Mouse (Mus musculus) hindbrain, embryonic 14.5 days (tissue): ENCODE measurements around the gene Ifna14. TPM values are rescaled to one million over a fixed set of nuclear protein-coding genes. Genes with fewer than 3 reads are reported as not detected.
"Not testable (repeated sequence)": the region's sequence is repeated elsewhere in the genome, so short reads cannot be mapped to it uniquely, and the experiment has no call there.

ENCODE experiments used
- ATAC-seq: fragments of 200-750 bp; cut with Nextera tagmentation; 2 replicates; pipeline ENCODE4 v1.8.0; 2017; ENCODE audit warnings: moderate number of reproducible peaks, mild to moderate bottlenecking, moderate TSS enrichment, moderate library complexity; ENCODE audit not compliant: low FRiP score
- DNase-seq: peaks from one replicate; pipeline ENCODE4 v3.0.0-alpha.2; 2015; ENCODE audit warnings: low spot score
- H3K27ac ChIP-seq: fragments of 300-500 bp; sonication (generic); 2 replicates; pipeline ENCODE4 v1.5.1; 2014; ENCODE audit warnings: mild to moderate bottlenecking, moderate library complexity
- H3K27me3 ChIP-seq: fragments of 300-500 bp; sonication (generic); 2 replicates; pipeline ENCODE4 v1.6.1; 2014; ENCODE audit warnings: mild to moderate bottlenecking, low read length, mixed read lengths; ENCODE audit not compliant: control insufficient read depth, insufficient read depth
- H3K36me3 ChIP-seq: fragments of 300-500 bp; sonication (generic); replicated peaks from 2 replicates; pipeline ENCODE4 v1.6.1; 2014; ENCODE audit not compliant: control insufficient read depth, insufficient read depth
- H3K4me1 ChIP-seq: fragments of 300-500 bp; sonication (generic); replicated peaks from 2 replicates; pipeline ENCODE4 v1.6.1; 2014; ENCODE audit warnings: antibody characterized with exemption, low read length, mixed read lengths; ENCODE audit not compliant: control insufficient read depth, insufficient read depth
- H3K4me2 ChIP-seq: fragments of 300-500 bp; sonication (generic); replicated peaks from 2 replicates; pipeline ENCODE4 v1.6.1; 2014; ENCODE audit warnings: mild to moderate bottlenecking, moderate library complexity
- H3K4me3 ChIP-seq: fragments of 300-500 bp; sonication (generic); replicated peaks from 2 replicates; pipeline ENCODE4 v1.5.1; 2014; ENCODE audit warnings: mild to moderate bottlenecking, low read length
- H3K9ac ChIP-seq: fragments of 300-500 bp; sonication (generic); 2 replicates; pipeline ENCODE4 v1.6.1; 2014
- H3K9me3 ChIP-seq: fragments of 300-500 bp; sonication (generic); 2 replicates; pipeline ENCODE4 v1.6.1; 2016; ENCODE audit warnings: low read length; ENCODE audit not compliant: control insufficient read depth
- WGBS: fragments of 180-500 bp; shearing (Covaris S2); extraction: QIAGEN DNeasy Blood & Tissue Kit; methylation state at CpG from one replicate; pipeline ENCODE4 v1.1.7; 2014; 5-methylcytosine and 5-hydroxymethylcytosine counted together
- polyA plus RNA-seq: library from polyadenylated mRNA; unstranded; fragments of >200 nt; fragmentation: Nextera tagmentation; extraction: Ambion mirVana; gene quantifications from 2 replicates; pipeline ENCODE4 v1.2.1, GENCODE M21; 2014

Gene Ifna14
- polyA plus RNA-seq: not detected in 2 replicates

DNA sequence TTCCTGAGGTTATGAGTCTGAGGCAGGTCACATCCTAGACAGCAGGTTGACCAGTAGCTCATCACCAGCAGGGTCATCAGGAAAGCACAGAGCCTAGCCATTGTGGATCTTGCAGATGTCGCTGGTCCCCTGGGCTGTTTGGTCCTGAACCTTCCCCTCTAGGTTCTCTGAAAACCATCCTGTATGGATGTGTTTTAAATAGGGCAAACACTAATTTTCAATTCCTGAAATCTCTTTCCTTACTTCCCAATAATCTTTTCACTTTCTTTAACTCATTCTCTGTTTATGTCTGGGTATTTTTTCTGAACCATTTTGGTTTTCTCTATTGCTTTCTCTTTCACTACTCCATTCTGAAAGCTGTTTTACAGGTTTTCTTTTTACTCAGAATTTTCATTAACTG, at the start of gene Ifna14:
Gene Ifna14 (minus strand): TSS at position 101 of the 400 bp plus-strand sequence.
- 50% methylated on average over 1 of the region's 1 CpGs for WGBS

DNA sequence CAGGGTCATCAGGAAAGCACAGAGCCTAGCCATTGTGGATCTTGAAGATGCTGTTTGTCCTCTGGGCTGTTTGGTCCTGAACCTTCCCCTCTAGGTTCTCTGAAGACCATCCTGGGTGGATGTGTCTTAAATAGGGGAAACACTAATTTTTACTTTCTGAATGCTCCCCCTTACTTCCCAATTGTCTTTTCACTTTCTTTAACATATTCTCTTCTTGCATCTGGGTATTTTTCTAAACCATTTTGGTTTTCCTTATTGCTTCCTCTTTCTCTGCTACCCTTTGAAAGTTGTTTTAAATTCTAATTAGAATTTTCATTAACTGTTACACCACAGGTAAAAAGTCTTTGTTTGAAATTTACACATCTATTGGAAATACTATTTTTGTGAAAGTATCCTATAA, 31.7 kb upstream of the Ifna14 start, which contains the start of gene Ifna12:
Gene Ifna12 (minus strand): TSS at position 101 of the 400 bp plus-strand sequence.
- no peaks in the 10 kb centered on the region for H3K36me3 ChIP-seq
- no peak within 1 kb of the TSS for H3K4me2 ChIP-seq
- no peaks in the 10 kb centered on the region for H3K27me3 ChIP-seq
- H3K9ac ChIP-seq: no peak within 1 kb of the TSS
- no peak within 1 kb of the TSS for H3K27ac ChIP-seq
- H3K9me3 ChIP-seq: no peaks in the 10 kb centered on the region
- ATAC-seq: no peak
- no peak for DNase-seq
- H3K4me1 ChIP-seq: no peaks in the 10 kb centered on the region
- no peak within 1 kb of the TSS for H3K4me3 ChIP-seq

More for the DNA sequence above, at the start of gene Ifna14:
- Histone ChIP-seq H3K4me3 (no peak within 1 kb of the TSS), H3K9me3 (no peaks in the 10 kb centered on the region), H3K4me1 (no peaks in the 10 kb centered on the region), H3K27me3 (no peaks in the 10 kb centered on the region), H3K27ac (no peak within 1 kb of the TSS), H3K36me3 (no peaks in the 10 kb centered on the region), H3K9ac (no peak within 1 kb of the TSS), H3K4me2 (no peak within 1 kb of the TSS)
- ATAC-seq: no peak
- DNase-seq: no peak

DNA sequence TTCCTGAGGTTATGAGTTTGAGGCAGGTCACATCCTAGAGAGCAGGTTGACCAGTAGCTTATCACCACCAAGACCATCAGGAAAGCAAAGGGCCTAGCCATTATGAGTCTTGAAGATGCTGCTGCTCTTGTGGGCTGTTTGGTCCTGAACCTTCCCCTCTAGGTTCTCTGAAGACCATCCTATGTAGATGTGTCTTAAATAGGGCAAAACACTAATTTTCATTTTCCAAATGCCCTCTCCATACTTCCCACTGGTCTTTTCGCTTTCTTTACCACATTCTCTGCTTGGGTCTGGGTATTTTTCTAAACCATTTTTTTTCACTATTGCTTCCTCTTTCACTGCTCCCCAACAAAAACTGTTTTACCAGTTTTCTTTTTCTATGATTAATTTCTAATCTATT, 20.7 kb upstream of the Ifna14 start, which contains the start of gene Ifna9:
Gene Ifna9 (minus strand): TSS at position 101 of the 400 bp plus-strand sequence.
- no peak within 1 kb of the TSS for H3K9ac ChIP-seq
- ATAC-seq: no peak
- H3K9me3 ChIP-seq: no peaks in the 10 kb centered on the region
- no peaks in the 10 kb centered on the region for H3K4me1 ChIP-seq
- no peak within 1 kb of the TSS for H3K27ac ChIP-seq
- DNase-seq: no peak
- no peaks in the 10 kb centered on the region for H3K27me3 ChIP-seq
- 75% methylated on average over 1 of the region's 1 CpGs for WGBS
- no peaks in the 10 kb centered on the region for H3K36me3 ChIP-seq
- no peak within 1 kb of the TSS for H3K4me3 ChIP-seq
- H3K4me2 ChIP-seq: no peak within 1 kb of the TSS

DNA sequence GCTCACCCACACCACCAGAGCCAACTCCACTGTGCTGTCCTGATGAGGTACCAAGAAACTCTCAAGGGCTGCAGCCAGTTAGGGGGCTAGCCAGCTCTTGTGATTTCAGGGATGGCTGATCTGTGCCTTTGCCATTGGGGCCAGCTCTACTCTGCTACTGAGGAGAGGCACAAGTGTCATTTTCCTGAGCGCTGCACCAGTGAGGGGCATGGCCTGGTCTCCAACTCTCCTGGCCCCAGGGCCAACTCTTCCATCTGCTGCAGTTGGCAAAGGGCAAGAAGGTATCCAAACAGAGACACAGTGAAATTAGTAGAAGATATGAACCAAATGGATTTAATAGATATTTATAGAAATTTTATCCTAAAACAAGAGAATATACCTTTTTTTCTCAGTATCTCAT, 9.8 kb downstream of the Ifna14 start:
- Histone ChIP-seq H3K9ac (no peak overlapping the region), H3K9me3 (no peaks in the 10 kb centered on the region), H3K27ac (no peak overlapping the region), H3K4me1 (no peaks in the 10 kb centered on the region), H3K27me3 (no peaks in the 10 kb centered on the region), H3K36me3 (no peaks in the 10 kb centered on the region), H3K4me2 (no peak overlapping the region), H3K4me3 (no peak overlapping the region)
- DNase-seq (no peak), ATAC-seq (no peak)
- WGBS: 100% methylated on average over 1 of the region's 1 CpGs

DNA sequence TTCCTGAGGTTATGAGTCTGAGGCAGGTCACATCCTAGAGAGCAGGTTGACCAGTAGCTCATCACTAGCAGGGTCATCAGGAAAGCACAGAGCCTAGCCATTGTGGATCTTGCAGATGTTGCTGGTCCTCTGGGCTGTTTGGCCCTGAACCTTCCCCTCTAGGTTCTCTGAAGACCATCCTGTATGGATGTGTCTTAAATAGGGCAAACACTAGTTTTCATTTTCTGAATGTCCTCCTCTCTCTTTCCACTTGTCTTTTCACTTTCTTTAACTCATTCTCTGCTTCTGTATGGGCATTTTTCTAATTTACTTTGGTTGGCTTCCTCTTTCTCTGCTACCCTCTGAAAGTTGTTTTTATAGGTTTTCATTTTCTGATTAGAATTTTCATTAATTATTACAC, 13.5 kb downstream of the Ifna14 start, which contains the start of gene Ifna15:
Gene Ifna15 (minus strand): TSS at position 101 of the 400 bp plus-strand sequence.
- H3K9me3 ChIP-seq, H3K4me1 ChIP-seq, H3K27ac ChIP-seq, H3K4me3 ChIP-seq, H3K4me2 ChIP-seq, H3K27me3 ChIP-seq, ATAC-seq, DNase-seq, H3K9ac ChIP-seq, H3K36me3 ChIP-seq: not testable (repeated sequence)

DNA sequence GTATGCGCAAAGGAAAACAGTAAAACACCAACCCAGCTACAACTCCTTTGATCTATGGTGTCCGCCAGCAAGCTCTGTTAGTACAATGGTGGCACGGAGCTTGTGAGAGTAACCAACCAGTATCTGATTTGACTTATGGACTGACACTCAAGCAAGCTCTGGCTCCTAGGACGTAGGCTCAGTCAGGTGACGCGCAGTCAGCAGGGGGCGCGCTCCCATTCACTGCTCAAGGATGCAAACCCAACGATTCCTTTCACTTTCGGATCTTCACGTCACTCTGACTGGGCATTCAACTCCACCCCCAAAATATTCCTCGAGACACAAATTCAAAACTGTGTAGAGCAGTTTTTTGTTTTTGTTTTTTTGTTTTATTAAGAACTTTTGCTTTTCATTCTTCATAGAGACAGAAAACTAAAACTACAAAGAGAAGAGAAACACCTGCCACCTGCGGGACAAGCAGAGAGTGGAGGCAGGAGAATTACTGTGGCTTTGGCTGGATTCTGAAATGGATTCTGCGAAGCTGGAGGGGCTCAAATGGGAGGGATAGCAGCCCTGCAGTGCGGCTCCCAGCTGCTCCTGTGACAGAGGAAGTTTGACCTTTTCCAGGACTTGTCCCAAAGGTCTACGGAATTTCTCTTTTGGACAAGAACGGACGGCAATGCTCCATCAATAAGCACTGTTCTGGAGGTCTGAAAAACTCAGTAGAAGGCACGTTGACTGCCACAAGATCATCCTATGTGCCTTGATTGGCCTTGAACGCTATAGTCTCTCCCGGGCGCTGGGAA, 21.2 kb downstream of the Ifna14 start:
- Histone ChIP-seq H3K9me3 (no peaks in the 10 kb centered on the region), H3K4me3 (no peak overlapping the region; the same call in 1 of the 2 replicates)
- peak; percentile 43; the same call in 1 of the 2 replicates for ATAC-seq

DNA sequence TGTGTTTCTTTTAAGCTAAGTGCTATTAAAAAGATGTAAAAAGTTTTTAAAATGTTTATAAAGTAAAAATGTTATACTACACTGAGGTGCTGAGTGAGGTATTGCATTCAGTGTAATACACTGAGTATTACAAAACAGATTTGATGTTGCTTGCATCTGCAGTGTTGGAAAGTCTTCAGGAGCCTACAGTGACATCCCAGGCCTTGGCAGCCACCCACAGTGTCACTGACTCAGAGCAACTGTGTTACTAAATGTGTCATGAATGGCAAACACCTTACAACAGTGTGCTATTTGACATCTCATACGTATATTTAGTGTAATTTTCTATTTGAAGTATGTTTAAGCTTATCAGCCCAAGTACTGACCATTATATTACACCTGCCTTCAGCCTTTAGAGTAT, 23.6 kb downstream of the Ifna14 start:
- no peak overlapping the region for H3K4me3 ChIP-seq
- WGBS: 89% methylated on average over 1 of the region's 1 CpGs

More for the DNA sequence above, 21.2 kb downstream of the Ifna14 start:
- Histone ChIP-seq H3K36me3 (no peaks in the 10 kb centered on the region), H3K27ac (no peak overlapping the region), H3K4me1 (no peaks in the 10 kb centered on the region), H3K4me2 (peak overlapping the region; percentile 44), H3K27me3 (no peaks in the 10 kb centered on the region), H3K9ac (no peak overlapping the region)
- DNase-seq: peak; percentile 74
- WGBS: 33% methylated on average over 22 of the region's 22 CpGs

DNA sequence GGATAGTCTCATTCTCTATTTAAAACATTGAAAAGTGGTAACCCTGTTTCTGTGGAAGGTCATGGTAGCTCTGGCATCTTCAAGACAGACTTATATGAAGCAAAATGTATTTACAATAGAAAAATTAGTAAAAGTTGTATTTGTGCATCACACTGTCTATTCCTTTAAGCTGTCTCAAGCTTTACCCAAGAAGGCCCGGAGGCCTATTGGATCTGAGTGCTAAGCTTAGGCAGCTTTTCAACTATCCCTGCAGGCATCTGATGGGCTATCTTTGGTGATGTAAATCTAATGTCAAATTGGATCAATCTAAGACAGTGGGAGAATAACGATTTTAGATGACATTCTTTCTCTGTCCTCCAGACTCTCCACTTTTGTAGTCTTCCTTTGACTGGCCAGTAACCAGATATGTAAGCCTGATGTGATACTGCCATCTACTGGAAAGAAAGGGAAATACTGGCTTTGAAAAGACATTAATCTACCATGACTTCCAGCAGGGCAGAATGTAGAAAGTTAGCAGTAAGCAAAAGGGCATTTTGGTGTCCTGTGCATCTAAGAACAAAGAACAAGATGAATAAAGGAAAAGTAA, 27.9 kb downstream of the Ifna14 start:
- no peaks in the 10 kb centered on the region for H3K9me3 ChIP-seq
- peak; percentile 84 for ATAC-seq

More for the DNA sequence above, 23.6 kb downstream of the Ifna14 start:
- H3K4me2 ChIP-seq: no peak overlapping the region
- no peak overlapping the region for H3K9ac ChIP-seq
- H3K4me1 ChIP-seq: no peaks in the 10 kb centered on the region
- DNase-seq (no peak), ATAC-seq (no peak)
- no peak overlapping the region for H3K27ac ChIP-seq
- H3K36me3 ChIP-seq: no peaks in the 10 kb centered on the region
- H3K9me3 ChIP-seq: no peaks in the 10 kb centered on the region
- H3K27me3 ChIP-seq: no peaks in the 10 kb centered on the region

DNA sequence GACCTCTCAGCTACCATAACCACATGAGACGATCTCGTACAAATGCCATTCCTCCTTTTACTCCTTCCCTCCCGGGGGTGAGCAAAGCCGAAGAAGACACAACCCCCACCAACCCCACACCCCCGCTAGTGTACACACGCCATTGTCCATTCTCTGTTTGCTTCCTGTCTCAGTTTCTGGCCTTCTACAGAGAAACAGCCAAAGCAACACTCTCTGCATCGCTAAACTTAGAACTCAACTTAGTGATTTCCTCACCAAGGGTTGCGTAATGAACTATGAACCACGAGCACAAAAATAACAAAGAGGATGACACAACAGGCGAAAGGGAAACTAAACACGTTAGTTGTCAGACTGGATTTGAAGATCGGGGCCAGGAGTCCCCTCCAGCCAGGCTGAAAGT, 34.3 kb downstream of the Ifna14 start:
- DNase-seq (no peak), ATAC-seq (no peak)
- WGBS: 82% methylated on average over 12 of the region's 12 CpGs
- H3K4me2 ChIP-seq: no peak overlapping the region
- no peaks in the 10 kb centered on the region for H3K36me3 ChIP-seq
- H3K27me3 ChIP-seq: no peaks in the 10 kb centered on the region
- H3K4me1 ChIP-seq: no peaks in the 10 kb centered on the region
- H3K27ac ChIP-seq: no peak overlapping the region
- H3K4me3 ChIP-seq: no peak overlapping the region
- H3K9me3 ChIP-seq: no peaks in the 10 kb centered on the region
- no peak overlapping the region for H3K9ac ChIP-seq

More for the DNA sequence above, 27.9 kb downstream of the Ifna14 start:
- Histone ChIP-seq H3K4me1 (no peaks in the 10 kb centered on the region), H3K36me3 (no peaks in the 10 kb centered on the region), H3K4me3 (no peak overlapping the region), H3K27ac (no peak overlapping the region), H3K4me2 (no peak overlapping the region), H3K9ac (no peak overlapping the region), H3K27me3 (no peaks in the 10 kb centered on the region)
- WGBS: 45% methylated on average over 2 of the region's 2 CpGs
- DNase-seq: peak; percentile 93
